Mouse (Mus musculus) testis, adult 2 months (tissue): ENCODE data around the gene Tnk1. TPM values are rescaled to one million over a fixed set of nuclear protein-coding genes. Genes with fewer than 3 reads are reported as not detected.

Experiments
- H3K27ac ChIP-seq: fragments of 200-500 bp; 2 replicates; pipeline ENCODE4 v1.5.1; 2012; ENCODE audit warnings: low read depth, low read length; ENCODE audit not compliant: control insufficient read depth, insufficient read depth
- H3K27me3 ChIP-seq: fragments of 200-500 bp; 2 replicates; pipeline ENCODE4 v1.6.1; 2012; ENCODE audit warnings: mild to moderate bottlenecking, low read length, moderate library complexity; ENCODE audit not compliant: control insufficient read depth, insufficient read depth
- H3K36me3 ChIP-seq: fragments of 200-500 bp; 2 replicates; pipeline ENCODE4 v1.6.1; 2012; ENCODE audit warnings: mild to moderate bottlenecking, low read length; ENCODE audit not compliant: control insufficient read depth, insufficient read depth
- H3K4me1 ChIP-seq: fragments of 200-500 bp; 2 replicates; pipeline ENCODE4 v1.6.1; 2012; ENCODE audit warnings: low read length; ENCODE audit not compliant: control insufficient read depth, insufficient read depth
- H3K4me3 ChIP-seq: fragments of 200-500 bp; 2 replicates; pipeline ENCODE4 v1.5.1; 2012; ENCODE audit warnings: low read depth, mild to moderate bottlenecking, low read length, moderate library complexity, mixed read lengths; ENCODE audit not compliant: control insufficient read depth
- CTCF ChIP-seq: fragments of 200-500 bp; IDR thresholded peaks from 2 replicates; pipeline ENCODE4 v1.5.1; 2012; ENCODE audit warnings: low read depth, mild to moderate bottlenecking, inconsistent platforms, low read length, moderate library complexity; ENCODE audit not compliant: control insufficient read depth, insufficient read depth, insufficient replicate concordance
- POLR2A ChIP-seq: fragments of 200-500 bp; IDR thresholded peaks from 2 replicates; pipeline ENCODE4 v1.6.1; 2012; ENCODE audit warnings: low read depth, mild to moderate bottlenecking, inconsistent platforms, low read length, moderate library complexity; ENCODE audit not compliant: control insufficient read depth
- polyA plus RNA-seq: library from polyadenylated mRNA; depleted of rRNA; stranded (reverse); fragments of >200 nt; gene quantifications from 2 replicates; pipeline ENCODE4 v1.2.3, GENCODE M21; 2012

The Tnk1 gene
- polyA plus RNA-seq, 1 experiment, result 1.6 TPM

GRCm38 (mm10) chr11:69806378-69806777 lies 52.2 kb downstream of the Tnk1 start:
- Histone ChIP-seq H3K4me1 (peaks cover 34% of the 10 kb centered on the region), H3K27ac (no peak overlapping the region), H3K4me3 (no peak overlapping the region), H3K36me3 (no peaks in the 10 kb centered on the region), H3K27me3 (no peaks in the 10 kb centered on the region)
- no peak for TF ChIP-seq CTCF

GRCm38 (mm10) chr11:69804972-69805909 lies 53.3 kb downstream of the Tnk1 start, which contains the start of gene Tmem102:
Tmem102 (minus strand) TSS chr11:69805624.
- Histone ChIP-seq H3K4me3 (peak within 1 kb of the TSS; percentile 19; the same call in 1 of the 2 replicates), H3K27ac (no peak within 1 kb of the TSS), H3K4me1 (peaks cover 43% of the 10 kb centered on the region), H3K27me3 (no peaks in the 10 kb centered on the region), H3K36me3 (no peaks in the 10 kb centered on the region)
- TF ChIP-seq POLR2A (no peak), CTCF (no peak)

- Histone ChIP-seq H3K4me3 (peak overlapping the region; percentile 19; the same call in 1 of the 2 replicates), H3K27me3 (no peaks in the 10 kb centered on the region), H3K27ac (no peak overlapping the region), H3K36me3 (no peaks in the 10 kb centered on the region), H3K4me1 (peaks cover 46% of the 10 kb centered on the region)
- no peak for TF ChIP-seq CTCF
- TF ChIP-seq POLR2A, result no peak
These were observed 53.9 kb downstream of the Tnk1 start for GRCm38 (mm10) chr11:69804652-69804940.

GRCm38 (mm10) chr11:69803786-69804651 lies 54.5 kb downstream of the Tnk1 start:
- H3K27me3 ChIP-seq, result no peaks in the 10 kb centered on the region
- H3K4me1 ChIP-seq, result peaks cover 46% of the 10 kb centered on the region
- H3K27ac ChIP-seq, result no peak overlapping the region
- peak overlapping the region; percentile 35 for H3K4me3 ChIP-seq
- 0 out of 2 replicates have a peak, but pooled peaks have one; percentile 20 for TF ChIP-seq POLR2A
- no peak for TF ChIP-seq CTCF
- no peaks in the 10 kb centered on the region for H3K36me3 ChIP-seq

GRCm38 (mm10) chr11:69803328-69803727 lies 55.2 kb downstream of the Tnk1 start:
- Histone ChIP-seq H3K27me3 (no peaks in the 10 kb centered on the region), H3K4me3 (peak overlapping the region; percentile 86), H3K27ac (no peak overlapping the region), H3K36me3 (no peaks in the 10 kb centered on the region), H3K4me1 (peaks cover 46% of the 10 kb centered on the region)
- TF ChIP-seq CTCF (no peak), POLR2A (no peak)

- Histone ChIP-seq H3K4me3 (peak overlapping the region; percentile 86), H3K27me3 (no peaks in the 10 kb centered on the region), H3K27ac (no peak overlapping the region), H3K36me3 (no peaks in the 10 kb centered on the region), H3K4me1 (peaks cover 46% of the 10 kb centered on the region)
- TF ChIP-seq POLR2A (no peak), CTCF (no peak)
These were observed 55.9 kb downstream of the Tnk1 start for GRCm38 (mm10) chr11:69802648-69803105.
